Mouse (Mus musculus) mammary gland, adult 2 months (tissue): ENCODE data around the gene Ap2s1. TPM values are rescaled to one million over a fixed set of nuclear protein-coding genes. Genes with fewer than 3 reads are reported as not detected.

Experiments used
- polyA plus RNA-seq: library from polyadenylated mRNA; depleted of rRNA; stranded (reverse); fragments of >200 nt; gene quantifications from 2 replicates; pipeline ENCODE4 v1.2.3, GENCODE M21; 2012; ENCODE audit warnings: low replicate concordance; rRNA removed

The Ap2s1 gene
- 260 and 370 TPM in 2 replicates for polyA plus RNA-seq

DNA sequence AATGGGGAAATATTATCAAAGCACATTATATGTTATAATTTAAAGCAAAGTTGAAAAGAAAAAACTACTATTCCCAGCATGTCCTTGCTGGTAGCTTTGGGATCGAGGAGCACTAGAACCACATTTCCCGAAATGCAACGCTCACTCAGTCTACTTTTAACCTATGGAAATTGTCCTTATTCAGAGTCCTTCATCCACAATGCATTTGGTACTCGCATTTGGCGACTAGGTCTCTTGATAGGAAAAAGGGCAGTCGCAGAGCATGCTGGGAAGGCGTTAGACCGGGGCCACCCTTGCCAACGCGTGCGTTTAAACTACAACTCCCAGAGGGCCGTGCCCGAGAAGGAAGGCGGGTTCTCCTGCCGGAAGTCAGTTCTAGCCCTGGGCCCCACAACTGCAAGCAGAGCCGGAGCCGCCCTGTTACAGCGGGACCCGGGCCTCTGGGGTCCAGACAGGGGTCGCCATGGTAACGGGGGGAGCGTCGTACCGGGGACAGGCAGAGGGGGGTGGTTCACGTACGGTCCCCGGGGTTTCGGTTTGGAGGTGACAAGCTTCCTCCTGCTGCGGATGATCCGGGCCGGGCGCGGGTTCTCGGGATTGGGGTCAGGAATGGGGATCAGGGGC is at the start of gene Ap2s1:
TSS of gene Ap2s1 (plus strand) at position 338 of the 624 bp plus-strand sequence.

DNA sequence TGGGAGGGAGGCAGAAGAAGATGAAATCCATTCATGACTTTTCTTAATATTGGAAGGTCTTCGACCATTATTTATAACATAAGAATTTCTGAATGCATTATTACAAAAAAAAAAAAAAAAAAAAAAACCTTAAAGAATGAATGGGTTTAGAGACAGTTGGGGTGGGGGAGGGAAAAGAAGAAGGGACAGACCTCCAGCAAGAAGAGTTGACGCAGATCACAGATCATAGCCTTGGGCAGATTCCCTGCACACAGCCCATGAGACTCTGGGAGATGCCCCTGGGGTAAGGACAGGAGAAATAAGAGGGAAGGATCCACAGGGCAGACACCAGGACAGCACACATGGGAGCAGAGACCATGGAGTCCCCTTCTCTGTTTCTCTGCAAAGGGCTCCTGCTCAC is 16.6 kb upstream of the Ap2s1 start, which contains the start of gene Ceacam9:
TSS of gene Ceacam9 (plus strand) at position 301 of the 400 bp plus-strand sequence.

DNA sequence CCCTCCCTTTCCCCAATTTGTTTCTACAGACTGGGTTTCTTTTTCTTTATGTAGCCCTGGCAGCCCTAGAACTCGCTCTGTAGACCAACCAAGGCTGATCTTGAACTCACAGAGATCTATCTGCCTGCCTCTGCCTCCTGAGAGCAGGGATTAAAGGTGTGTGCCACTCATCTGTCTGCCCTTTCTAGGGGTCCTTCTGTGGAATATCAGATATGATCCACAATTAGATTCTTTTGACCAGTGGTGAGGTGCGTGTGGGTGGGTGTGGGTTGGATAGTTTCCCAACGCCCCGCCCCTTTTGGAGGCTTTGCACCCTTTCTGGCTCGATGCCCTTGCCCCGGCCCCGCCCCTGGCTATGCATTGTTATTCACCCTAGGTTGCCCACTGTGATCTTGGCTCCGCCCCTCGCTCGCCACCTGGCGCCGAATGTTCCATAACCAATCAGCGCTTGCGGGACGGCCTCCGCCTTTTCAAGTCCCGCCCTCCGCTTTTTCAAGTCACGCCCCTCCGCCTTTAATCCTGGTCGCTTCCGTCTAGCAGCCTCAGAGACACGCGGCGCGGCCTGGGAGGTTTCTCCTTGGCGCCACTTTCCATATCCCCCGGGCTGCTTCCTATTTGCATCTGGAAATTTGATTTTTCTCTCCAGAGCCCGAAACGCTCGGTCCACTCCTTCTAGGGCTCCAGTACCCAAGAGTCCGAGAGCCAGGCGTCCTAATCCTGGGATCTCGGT is 42.8 kb downstream of the Ap2s1 start, which contains the start of gene Slc1a5:
TSS of gene Slc1a5 (plus strand) at position 516 of the 730 bp plus-strand sequence.

Other genes starting within 250 kb of the Ap2s1 start
- 20.1 and 23.3 TPM in 2 replicates for gene Arhgap35, start 123.4 kb upstream of the Ap2s1 start, polyA plus RNA-seq
- 0.12 TPM in 1 of 2 replicates, not detected in the other for gene Ceacam15, start 62.7 kb upstream of the Ap2s1 start, polyA plus RNA-seq
- not detected in 2 replicates for gene Ceacam9, start 16.5 kb upstream of the Ap2s1 start, polyA plus RNA-seq
- 809 and 1,134 TPM in 2 replicates for gene Slc1a5, start 42.9 kb downstream of the Ap2s1 start, polyA plus RNA-seq
- 141 and 162 TPM in 2 replicates for gene Strn4, start 77.5 kb downstream of the Ap2s1 start, polyA plus RNA-seq
- gene Fkrp, start 78.3 kb downstream of the Ap2s1 start, polyA plus RNA-seq: 33.1 and 43.1 TPM in 2 replicates
- gene Prkd2, start 104.5 kb downstream of the Ap2s1 start, polyA plus RNA-seq: 82.5 and 189 TPM in 2 replicates
- gene Dact3, start 136.9 kb downstream of the Ap2s1 start, polyA plus RNA-seq: 7.8 and 31.1 TPM in 2 replicates
- gene Gng8, start 153.4 kb downstream of the Ap2s1 start, polyA plus RNA-seq: 2.8 and 5.1 TPM in 2 replicates
- 13.2 and 18.8 TPM in 2 replicates for gene Ptgir, start 168.1 kb downstream of the Ap2s1 start, polyA plus RNA-seq
- 244 and 340 TPM in 2 replicates for gene Calm3, start 185.7 kb downstream of the Ap2s1 start, polyA plus RNA-seq
- 1.1 and 1.2 TPM in 2 replicates for gene Pnmal2, start 206.3 kb downstream of the Ap2s1 start, polyA plus RNA-seq
- not detected in 2 replicates for gene Pnmal1, start 221.3 kb downstream of the Ap2s1 start, polyA plus RNA-seq
- gene Gm42372, start 244.7 kb downstream of the Ap2s1 start, polyA plus RNA-seq: 0.14 and 0.25 TPM in 2 replicates